Mouse (Mus musculus): ENCODE results near the gene Gstm5. TPM values are rescaled to one million over a fixed set of nuclear protein-coding genes. Genes with fewer than 3 reads are reported as not detected.

Gene Gstm5
- polyA plus RNA-seq, 1 experiment = 62.7 TPM

DNA sequence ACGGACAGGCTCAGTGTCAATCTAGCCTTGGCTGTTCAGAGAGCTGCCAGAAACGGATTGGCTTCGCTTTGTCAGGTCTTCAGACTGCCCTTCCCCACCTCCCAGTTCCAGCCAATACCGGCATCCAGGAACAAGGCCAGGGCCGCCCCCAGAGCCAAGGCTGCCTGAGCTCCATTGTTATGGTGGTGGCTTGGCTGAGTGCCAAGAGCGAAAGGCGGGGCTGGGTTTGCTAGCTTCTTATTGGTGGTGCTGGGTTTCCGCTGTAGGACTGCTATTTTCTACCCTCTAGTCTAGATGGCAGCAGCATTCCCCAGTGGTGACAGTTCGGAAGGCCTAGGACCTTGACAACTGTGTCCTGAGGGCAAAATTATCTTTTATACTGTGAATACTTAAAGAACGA is 36.0 kb downstream of the Gstm5 start, which contains the start of gene Gstm7:
Gstm7 (minus strand) TSS at position 148 of the 400 bp plus-strand sequence.
- DNase-seq (ENCODE audit: low spot score) = peak; percentile 81

DNA sequence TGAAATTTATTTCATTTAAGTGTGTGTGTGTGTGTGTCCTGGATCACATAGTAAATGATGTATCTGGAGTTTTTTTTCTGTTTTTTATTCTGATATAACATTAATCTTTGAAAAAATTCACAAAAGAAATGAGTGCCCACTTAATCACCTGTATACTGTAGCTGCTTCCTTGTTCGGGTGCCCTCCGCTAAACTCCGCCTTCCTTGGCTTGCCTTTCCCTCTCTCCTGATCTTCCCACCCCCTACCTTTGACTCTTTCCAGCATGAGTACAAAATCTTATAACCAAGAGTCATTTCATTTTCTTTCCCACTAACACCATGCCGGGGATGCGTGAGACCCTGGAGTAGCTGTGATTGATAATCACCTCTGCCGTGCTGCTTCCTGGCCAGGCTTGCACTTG is 36.5 kb downstream of the Gstm5 start:
- no peak for DNase-seq (ENCODE audit: low spot score)

DNA sequence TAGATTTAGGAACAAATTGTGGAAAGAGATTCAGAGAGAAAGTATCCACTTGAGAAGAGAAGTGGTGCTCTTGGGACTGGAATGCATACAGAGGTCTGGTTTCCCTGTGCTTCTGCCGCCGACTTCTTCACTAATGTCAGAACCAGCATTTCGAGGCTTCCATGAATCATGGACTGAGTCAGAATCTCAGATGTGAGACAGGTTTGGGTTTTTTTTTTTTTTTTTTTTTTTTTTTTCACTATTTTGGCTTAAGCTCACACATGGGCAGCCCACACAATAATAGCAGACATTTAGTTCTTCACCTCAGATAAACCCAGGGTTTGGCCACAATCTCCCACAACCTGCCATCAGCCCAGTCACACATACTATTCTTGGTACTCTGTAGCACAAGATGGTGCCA is 39.6 kb downstream of the Gstm5 start:
- DNase-seq (ENCODE audit: low spot score) = no peak

DNA sequence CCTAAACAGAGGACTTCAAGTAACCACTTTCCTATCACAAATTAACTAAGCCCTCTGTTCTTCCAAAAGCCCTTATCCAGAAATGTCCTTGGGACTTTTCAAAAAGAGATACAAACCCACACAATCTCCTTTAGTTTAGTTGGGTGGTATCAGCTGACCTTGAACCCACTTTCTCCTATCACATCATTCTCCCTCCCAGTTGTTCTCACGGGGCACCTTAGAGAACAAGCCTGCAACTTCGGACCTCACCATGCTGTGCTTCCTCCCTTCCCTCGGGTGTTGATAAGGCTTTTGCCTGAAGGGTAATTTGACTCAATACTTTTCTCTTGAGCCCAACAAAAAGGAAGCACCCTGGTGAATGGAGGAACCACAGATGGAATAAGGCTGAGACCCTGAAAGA is 40.3 kb downstream of the Gstm5 start:
- no peak for DNase-seq (ENCODE audit: low spot score)

DNA sequence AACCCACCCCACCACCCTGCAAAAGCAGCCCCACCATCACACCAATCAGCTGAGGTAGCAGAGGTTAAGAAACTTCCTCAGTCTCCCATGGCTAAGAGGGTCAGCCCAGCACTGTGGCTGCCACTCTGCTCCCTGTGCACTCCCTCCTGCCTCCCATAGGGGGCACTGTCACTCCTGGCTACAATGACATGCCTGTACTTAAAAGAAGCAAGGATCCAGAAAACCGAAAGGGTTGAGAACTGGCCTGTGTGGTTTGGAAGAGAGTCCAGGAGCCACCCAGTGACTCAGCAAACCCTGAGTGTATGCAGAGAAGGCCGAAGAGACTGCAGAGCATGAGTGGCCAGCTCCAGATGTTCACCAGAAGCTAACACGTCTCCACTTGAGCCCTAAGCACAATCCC is 43.8 kb downstream of the Gstm5 start:
- peak; percentile 54 for DNase-seq (ENCODE audit: low spot score)

DNA sequence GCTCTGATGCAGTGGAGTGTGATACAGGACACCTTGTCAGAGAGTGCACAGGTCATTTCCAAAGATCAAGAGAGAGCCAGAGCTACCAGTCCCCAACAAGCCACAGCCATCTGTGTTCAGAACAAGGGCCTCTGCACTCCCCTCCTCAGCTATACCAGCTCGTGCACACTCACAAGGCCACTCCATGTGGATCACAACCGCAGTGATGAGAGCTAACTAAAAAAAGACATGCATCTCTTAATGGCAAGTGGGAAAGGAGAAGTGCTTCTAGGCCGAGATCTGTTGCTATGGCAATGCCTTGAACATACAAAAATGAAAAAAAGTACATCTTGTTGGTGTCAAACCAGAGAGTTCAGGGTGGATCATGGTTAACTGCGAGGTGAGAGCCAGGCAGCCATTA is 44.2 kb downstream of the Gstm5 start:
- no peak for DNase-seq (ENCODE audit: low spot score)

DNA sequence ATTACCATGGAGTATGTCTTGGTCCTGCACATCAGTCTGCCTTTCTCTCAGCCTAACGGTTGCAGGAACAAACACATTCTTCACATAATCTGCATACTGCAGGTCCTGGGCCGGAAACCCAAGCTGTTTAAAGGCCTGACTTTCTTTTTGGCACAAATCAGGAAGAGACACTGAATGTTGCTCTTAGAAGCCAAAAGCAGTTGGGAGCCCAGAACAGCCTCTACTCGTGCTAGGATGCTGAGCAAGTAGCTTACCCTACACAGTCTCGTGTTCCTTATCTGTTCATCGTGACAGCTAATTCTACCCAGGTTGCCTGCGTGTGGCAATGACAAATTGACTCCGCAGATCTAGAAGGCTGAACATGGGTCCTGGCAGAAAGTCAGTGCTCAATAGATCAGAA is 44.9 kb downstream of the Gstm5 start:
- DNase-seq (ENCODE audit: low spot score) = no peak

DNA sequence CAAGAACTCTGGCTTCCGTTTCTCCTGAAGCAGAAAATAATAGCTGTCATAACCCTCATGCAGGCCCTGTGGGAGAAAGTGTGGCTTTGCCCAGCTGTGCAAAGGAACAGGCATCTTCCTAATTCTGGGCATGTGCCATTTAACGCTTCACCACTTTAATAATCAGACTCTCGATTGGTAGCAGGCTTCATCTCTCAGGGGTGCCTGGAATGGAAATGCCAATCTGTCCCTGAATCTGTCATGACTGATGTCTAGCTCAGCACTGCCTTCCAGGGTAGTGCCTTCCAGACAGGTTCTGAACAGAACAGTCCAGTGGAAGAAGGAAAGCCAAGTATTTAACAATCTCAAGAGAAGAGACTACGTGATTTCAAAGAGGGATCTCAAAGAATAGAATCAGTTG is 45.6 kb downstream of the Gstm5 start:
- DNase-seq (ENCODE audit: low spot score) = no peak

DNA sequence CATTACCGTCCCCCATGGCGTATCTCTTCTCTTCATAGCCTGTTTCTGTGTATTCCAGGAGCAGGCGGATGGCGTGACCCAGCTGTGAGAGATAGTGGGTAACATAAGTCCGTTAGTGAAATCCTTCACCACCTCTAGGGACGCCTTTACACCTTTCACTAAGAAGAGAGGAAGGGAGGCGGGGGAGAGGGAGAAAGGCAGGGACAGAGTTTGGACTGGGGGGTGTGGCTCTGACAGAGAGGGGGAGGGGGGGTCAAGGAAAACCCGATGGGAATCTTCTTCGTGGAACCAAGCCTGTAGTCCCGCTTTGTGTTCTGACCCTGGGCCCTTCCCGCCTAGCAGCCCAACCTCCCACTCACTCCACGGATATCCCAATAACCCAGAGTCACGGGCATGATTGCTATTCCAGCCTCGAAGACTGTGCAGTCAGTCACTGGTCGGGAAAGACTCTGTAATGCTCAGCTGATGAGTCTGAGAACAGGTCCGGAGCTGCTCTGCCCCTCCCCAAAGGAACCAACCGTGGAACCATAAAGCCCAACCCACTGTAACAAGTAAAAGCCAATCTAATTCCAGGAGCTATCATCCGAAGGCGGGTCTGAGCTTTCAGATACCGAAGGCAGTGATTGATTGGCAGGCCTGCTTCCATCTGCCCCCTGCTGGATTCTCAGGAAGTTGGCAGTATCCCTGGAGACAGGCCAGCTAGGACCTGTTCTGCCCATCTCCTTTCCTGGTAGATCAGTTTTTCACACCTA is 47.8 kb downstream of the Gstm5 start, which contains the start of gene Gstm6:
Gstm6 (minus strand) TSS at position 511 of the 752 bp plus-strand sequence.
- DNase-seq (ENCODE audit: low spot score) = no peak

DNA sequence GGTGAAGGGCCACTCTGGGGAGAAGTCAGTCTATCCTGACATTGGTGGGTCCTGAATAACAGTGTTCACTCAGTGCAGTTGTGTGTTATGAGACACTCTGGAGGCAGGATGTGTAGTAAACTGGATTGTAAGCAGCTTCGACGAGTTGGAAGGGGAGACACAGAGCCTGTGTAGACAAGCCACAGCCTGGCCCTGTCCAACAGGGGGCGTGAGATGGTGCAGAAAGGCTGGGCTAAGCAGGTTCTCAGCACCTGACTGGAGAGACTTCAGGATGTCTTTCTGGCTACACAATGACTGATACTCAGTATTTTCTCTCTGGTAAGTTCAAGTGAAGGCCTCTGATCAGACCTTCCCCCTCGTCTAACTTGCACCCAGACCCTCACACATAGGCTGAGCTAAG is 50.1 kb downstream of the Gstm5 start:
- no peak for DNase-seq (ENCODE audit: low spot score)

Other genes starting within 250 kb of the Gstm5 start
- 101 and 110 TPM in 2 replicates for gene Ahcyl1, start 199.3 kb upstream of the Gstm5 start, polyA plus RNA-seq (2012; rRNA removed)
- gene Csf1, start 135.4 kb upstream of the Gstm5 start, polyA plus RNA-seq (2012; rRNA removed) = 33.2 and 34.9 TPM in 2 replicates
- not detected in 2 replicates for gene Eps8l3, start 18.6 kb upstream of the Gstm5 start, polyA plus RNA-seq (2012; rRNA removed)
- gene Gstm7, start 36.0 kb downstream of the Gstm5 start, polyA plus RNA-seq (2012; rRNA removed) = 2.7 and 5.1 TPM in 2 replicates
- 2.1 and 2.3 TPM in 2 replicates for gene Gstm6, start 47.9 kb downstream of the Gstm5 start, polyA plus RNA-seq (2012; rRNA removed)
- 0.45 and 0.75 TPM in 2 replicates for gene Gstm3, start 73.5 kb downstream of the Gstm5 start, polyA plus RNA-seq (2012; rRNA removed)
- gene Gstm2, start 90.6 kb downstream of the Gstm5 start, polyA plus RNA-seq (2012; rRNA removed) = 148 and 153 TPM in 2 replicates
- 9,762 and 10,289 TPM in 2 replicates for gene Gstm1, start 122.2 kb downstream of the Gstm5 start, polyA plus RNA-seq (2012; rRNA removed)
- 128 and 151 TPM in 2 replicates for gene Gstm4, start 149.1 kb downstream of the Gstm5 start, polyA plus RNA-seq (2012; rRNA removed)
- gene Ampd2, start 190.8 kb downstream of the Gstm5 start, polyA plus RNA-seq (2012; rRNA removed) = 33.5 and 37.8 TPM in 2 replicates
- 0.39 and 0.57 TPM in 2 replicates for gene Gnat2, start 197.0 kb downstream of the Gstm5 start, polyA plus RNA-seq (2012; rRNA removed)

Measured in urinary bladder, adult 2 months (tissue).